Mouse (Mus musculus) kidney, embryonic 14.5 days (tissue): ENCODE measurements around the gene Pnkd. TPM values are rescaled to one million over a fixed set of nuclear protein-coding genes. Genes with fewer than 3 reads are reported as not detected.

Experiments
- ATAC-seq: fragments of 200-750 bp; cut with Nextera tagmentation; 2 replicates; pipeline ENCODE4 v1.8.0; 2017; ENCODE audit warnings: moderate number of reproducible peaks, mild to moderate bottlenecking, moderate TSS enrichment, moderate library complexity; ENCODE audit not compliant: low FRiP score, low TSS enrichment
- H3K27ac ChIP-seq: fragments of 300-500 bp; sonication (generic); 2 replicates; pipeline ENCODE4 v1.5.1; 2014; ENCODE audit warnings: low read depth, mild to moderate bottlenecking, low read length, moderate library complexity, mixed read lengths
- H3K27me3 ChIP-seq: fragments of 300-500 bp; sonication (generic); 2 replicates; pipeline ENCODE4 v1.6.1; 2014; ENCODE audit warnings: mild to moderate bottlenecking, low read length; ENCODE audit not compliant: control insufficient read depth, insufficient read depth
- H3K36me3 ChIP-seq: fragments of 300-500 bp; sonication (generic); 2 replicates; pipeline ENCODE4 v1.6.1; 2014; ENCODE audit warnings: low read length, mixed read lengths; ENCODE audit not compliant: control insufficient read depth, insufficient read depth
- H3K4me1 ChIP-seq: fragments of 300-500 bp; sonication (generic); 2 replicates; pipeline ENCODE4 v1.6.1; 2014; ENCODE audit warnings: low read length, mixed read lengths; ENCODE audit not compliant: control insufficient read depth, insufficient read depth
- H3K4me2 ChIP-seq: fragments of 300-500 bp; sonication (generic); replicated peaks from 2 replicates; pipeline ENCODE4 v1.6.1; 2014; ENCODE audit warnings: low read depth, mild to moderate bottlenecking, low read length
- H3K4me3 ChIP-seq: fragments of 300-500 bp; sonication (generic); 2 replicates; pipeline ENCODE4 v1.5.1; 2014; ENCODE audit warnings: mild to moderate bottlenecking, low read length
- H3K9ac ChIP-seq: fragments of 300-500 bp; sonication (generic); 2 replicates; pipeline ENCODE4 v1.6.1; 2014; ENCODE audit warnings: low read depth, mild to moderate bottlenecking, low read length, moderate library complexity
- H3K9me3 ChIP-seq: fragments of 300-500 bp; sonication (generic); 2 replicates; pipeline ENCODE4 v1.6.1; 2016; ENCODE audit warnings: low read length; ENCODE audit not compliant: control insufficient read depth
- WGBS: fragments of 180-500 bp; shearing (Covaris S2); extraction: QIAGEN DNeasy Blood & Tissue Kit; methylation state at CpG from one replicate; pipeline ENCODE4 v1.1.7; 2014; 5-methylcytosine and 5-hydroxymethylcytosine counted together
- polyA plus RNA-seq: library from polyadenylated mRNA; unstranded; fragments of >200 nt; fragmentation: Nextera tagmentation; extraction: Ambion mirVana; gene quantifications from 2 replicates; pipeline ENCODE4 v1.2.1, GENCODE M21; 2014

The Pnkd gene
- polyA plus RNA-seq, 1 experiment from 2014 or later: 126 TPM

- Histone ChIP-seq H3K27ac (no peak overlapping the region), H3K4me3 (no peak overlapping the region), H3K9ac (no peak overlapping the region), H3K4me1 (no peaks in the 10 kb centered on the region), H3K9me3 (no peaks in the 10 kb centered on the region), H3K27me3 (no peaks in the 10 kb centered on the region), H3K4me2 (no peak overlapping the region), H3K36me3 (peaks cover 7% of the 10 kb centered on the region; the same call in 1 of the 2 replicates)
- no peak for ATAC-seq
- WGBS: 88% methylated on average over 5 of the region's 5 CpGs
Observed at GRCm38 (mm10) chr1:74352532-74353096, 67.9 kb downstream of the Pnkd start.

GRCm38 (mm10) chr1:74353453-74354229, 68.9 kb downstream of the Pnkd start:
- Histone ChIP-seq H3K4me3 (no peak overlapping the region), H3K27me3 (no peaks in the 10 kb centered on the region), H3K4me1 (no peaks in the 10 kb centered on the region), H3K9ac (no peak overlapping the region), H3K9me3 (no peaks in the 10 kb centered on the region), H3K36me3 (peaks cover 7% of the 10 kb centered on the region; the same call in 1 of the 2 replicates), H3K4me2 (no peak overlapping the region), H3K27ac (no peak overlapping the region)
- 90% methylated on average over 9 of the region's 9 CpGs for WGBS
- ATAC-seq: no peak

GRCm38 (mm10) chr1:74357531-74357930, 72.8 kb downstream of the Pnkd start:
- H3K27ac ChIP-seq: no peak overlapping the region
- no peaks in the 10 kb centered on the region for H3K36me3 ChIP-seq
- ATAC-seq: no peak
- no peaks in the 10 kb centered on the region for H3K27me3 ChIP-seq
- no peak overlapping the region for H3K9ac ChIP-seq
- H3K4me3 ChIP-seq: no peak overlapping the region
- no peak overlapping the region for H3K4me2 ChIP-seq
- no peaks in the 10 kb centered on the region for H3K4me1 ChIP-seq
- no peaks in the 10 kb centered on the region for H3K9me3 ChIP-seq

- Histone ChIP-seq H3K9ac (no peak overlapping the region), H3K9me3 (no peaks in the 10 kb centered on the region), H3K4me2 (no peak overlapping the region), H3K27ac (no peak overlapping the region), H3K36me3 (no peaks in the 10 kb centered on the region), H3K4me3 (no peak overlapping the region), H3K27me3 (no peaks in the 10 kb centered on the region), H3K4me1 (no peaks in the 10 kb centered on the region)
- 87% methylated on average over 5 of the region's 5 CpGs for WGBS
- ATAC-seq: no peak
Observed at GRCm38 (mm10) chr1:74359952-74360517, 75.3 kb downstream of the Pnkd start.

- Histone ChIP-seq H3K4me3 (no peak within 1 kb of the TSS), H3K9ac (0 out of 2 replicates have a peak within 1 kb of the TSS, but pooled peaks have one; percentile 13), H3K4me1 (no peaks in the 10 kb centered on the region), H3K36me3 (no peaks in the 10 kb centered on the region), H3K27ac (no peak within 1 kb of the TSS), H3K27me3 (no peaks in the 10 kb centered on the region), H3K9me3 (no peaks in the 10 kb centered on the region), H3K4me2 (no peak within 1 kb of the TSS)
- WGBS: 0% methylated on average over 2 of the region's 2 CpGs
- peak; percentile 81 for ATAC-seq
Observed at GRCm38 (mm10) chr1:74361812-74362211, 77.1 kb downstream of the Pnkd start, which contains the start of gene Catip. TSS of gene Catip (plus strand) at chr1:74362108.

GRCm38 (mm10) chr1:74362325-74363229, 77.8 kb downstream of the Pnkd start:
- Histone ChIP-seq H3K27ac (no peak overlapping the region), H3K4me3 (no peak overlapping the region), H3K9ac (0 out of 2 replicates have a peak overlapping the region, but pooled peaks have one; percentile 13), H3K4me1 (no peaks in the 10 kb centered on the region), H3K36me3 (no peaks in the 10 kb centered on the region), H3K4me2 (no peak overlapping the region), H3K27me3 (no peaks in the 10 kb centered on the region), H3K9me3 (no peaks in the 10 kb centered on the region)
- no peak for ATAC-seq
- WGBS: 57% methylated on average over 17 of the region's 17 CpGs

- Histone ChIP-seq H3K27me3 (no peaks in the 10 kb centered on the region), H3K27ac (no peak overlapping the region), H3K4me3 (no peak overlapping the region), H3K4me1 (no peaks in the 10 kb centered on the region), H3K9ac (no peak overlapping the region), H3K9me3 (no peaks in the 10 kb centered on the region), H3K4me2 (no peak overlapping the region), H3K36me3 (no peaks in the 10 kb centered on the region)
- WGBS: 62% methylated on average over 5 of the region's 5 CpGs
- ATAC-seq: no peak
Observed at GRCm38 (mm10) chr1:74363437-74363836, 78.7 kb downstream of the Pnkd start.

GRCm38 (mm10) chr1:74364270-74364669, 79.5 kb downstream of the Pnkd start:
- H3K4me1 ChIP-seq: no peaks in the 10 kb centered on the region
- no peak overlapping the region for H3K4me2 ChIP-seq
- no peaks in the 10 kb centered on the region for H3K9me3 ChIP-seq
- no peak overlapping the region for H3K4me3 ChIP-seq
- H3K27ac ChIP-seq: no peak overlapping the region
- no peaks in the 10 kb centered on the region for H3K27me3 ChIP-seq
- WGBS: 58% methylated on average over 8 of the region's 8 CpGs
- H3K9ac ChIP-seq: no peak overlapping the region
- H3K36me3 ChIP-seq: no peaks in the 10 kb centered on the region
- no peak for ATAC-seq
